Mouse (Mus musculus) midbrain, postnatal 0 days (tissue): ENCODE results near the gene Cacnb1. TPM values are rescaled to one million over a fixed set of nuclear protein-coding genes. Genes with fewer than 3 reads are reported as not detected.

Experiments used
- ATAC-seq: fragments of 200-750 bp; cut with Nextera tagmentation; 2 replicates; pipeline ENCODE4 v1.8.0; 2017; ENCODE audit warnings: moderate number of reproducible peaks, mild to moderate bottlenecking, moderate TSS enrichment, moderate library complexity; ENCODE audit not compliant: low FRiP score
- DNase-seq: peaks from one replicate; pipeline ENCODE4 v3.0.0-alpha.2; 2015; ENCODE audit warnings: low spot score
- H3K27ac ChIP-seq: fragments of 300-500 bp; sonication (generic); 2 replicates; pipeline ENCODE4 v1.5.1; 2014; ENCODE audit warnings: low read depth, mild to moderate bottlenecking, low read length, mixed read lengths
- H3K27me3 ChIP-seq: fragments of 300-500 bp; sonication (generic); 2 replicates; pipeline ENCODE4 v1.6.1; 2014; ENCODE audit warnings: low read length, control low read depth, mixed read lengths; ENCODE audit not compliant: insufficient read depth
- H3K36me3 ChIP-seq: fragments of 300-500 bp; sonication (generic); 2 replicates; pipeline ENCODE4 v1.6.1; 2014; ENCODE audit warnings: low read length, control low read depth, mixed read lengths; ENCODE audit not compliant: insufficient read depth
- H3K4me1 ChIP-seq: fragments of 300-500 bp; sonication (generic); 2 replicates; pipeline ENCODE4 v1.6.1; 2014; ENCODE audit warnings: mild to moderate bottlenecking, control low read depth, antibody characterized with exemption, low read length, mixed read lengths; ENCODE audit not compliant: insufficient read depth
- H3K4me2 ChIP-seq: fragments of 300-500 bp; sonication (generic); 2 replicates; pipeline ENCODE4 v1.6.1; 2014; ENCODE audit warnings: low read depth, mild to moderate bottlenecking, low read length, mixed read lengths; ENCODE audit not compliant: poor library complexity, severe bottlenecking
- H3K4me3 ChIP-seq: fragments of 300-500 bp; sonication (generic); 2 replicates; pipeline ENCODE4 v1.5.1; 2014; ENCODE audit warnings: low read depth, mild to moderate bottlenecking, low read length, moderate library complexity
- H3K9ac ChIP-seq: fragments of 300-500 bp; sonication (generic); replicated peaks from 2 replicates; pipeline ENCODE4 v1.6.1; 2014; ENCODE audit warnings: mild to moderate bottlenecking, low read length, moderate library complexity, mixed read lengths; ENCODE audit not compliant: poor library complexity, severe bottlenecking
- H3K9me3 ChIP-seq: fragments of 300-500 bp; sonication (generic); 2 replicates; pipeline ENCODE4 v1.6.1; 2016; ENCODE audit warnings: low read length, control low read depth
- CTCF ChIP-seq: IDR thresholded peaks from 2 replicates; pipeline ENCODE4 v1.5.1; 2016; ENCODE audit warnings: antibody characterized with exemption, mild to moderate bottlenecking
- WGBS: fragments of 180-500 bp; shearing (Covaris S2); extraction: QIAGEN DNeasy Blood & Tissue Kit; methylation state at CpG from one replicate; pipeline ENCODE4 v1.1.7; 2014; 5-methylcytosine and 5-hydroxymethylcytosine counted together
- polyA plus RNA-seq: library from polyadenylated mRNA; unstranded; fragments of >200 nt; fragmentation: Nextera tagmentation; extraction: Ambion mirVana; gene quantifications from 2 replicates; pipeline ENCODE4 v1.2.1, GENCODE M21; 2015
- total RNA-seq: library from RNA; depleted of rRNA; stranded (reverse); fragments of >200 nt; gene quantifications from 2 replicates; pipeline ENCODE4 v1.2.3, GENCODE M21; 2014

Cacnb1 gene
- total and polyA plus RNA-seq, 2 experiments from 2014 or later, result 63.2 to 96.4 TPM

DNA sequence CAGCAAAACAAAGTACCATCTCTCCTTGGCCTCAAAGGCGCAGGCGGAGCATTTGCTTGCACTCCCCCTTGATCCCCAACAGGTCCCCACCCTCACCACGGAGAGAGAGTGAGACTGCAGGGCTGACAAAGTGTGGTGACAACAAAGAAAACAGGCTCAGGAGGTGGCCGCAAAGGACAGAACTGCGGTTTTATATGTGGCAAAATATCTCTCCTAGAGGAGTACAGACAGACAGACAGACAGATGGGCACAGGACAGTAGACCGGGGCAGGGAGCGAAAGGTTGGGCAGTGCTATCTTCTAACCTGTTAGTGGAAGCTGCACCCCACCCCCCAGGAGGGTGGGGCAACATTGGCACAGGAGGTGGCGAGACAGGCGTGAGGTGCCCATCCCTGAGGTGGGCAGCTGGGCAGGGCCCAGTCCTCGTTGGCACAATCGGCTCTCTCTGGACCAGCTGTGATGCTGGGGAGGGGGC is 21.4 kb downstream of the Cacnb1 start:
- H3K4me3 ChIP-seq, result no peak overlapping the region
- no peaks in the 10 kb centered on the region for H3K4me1 ChIP-seq
- H3K36me3 ChIP-seq, result peaks cover 25% of the 10 kb centered on the region
- no peak for TF ChIP-seq CTCF
- H3K9me3 ChIP-seq, result no peaks in the 10 kb centered on the region
- H3K27ac ChIP-seq, result no peak overlapping the region
- WGBS, result 35% methylated on average over 11 of the region's 11 CpGs
- H3K9ac ChIP-seq, result no peak overlapping the region
- DNase-seq, result no peak
- H3K27me3 ChIP-seq, result no peaks in the 10 kb centered on the region
- no peak for ATAC-seq
- H3K4me2 ChIP-seq, result no peak overlapping the region

DNA sequence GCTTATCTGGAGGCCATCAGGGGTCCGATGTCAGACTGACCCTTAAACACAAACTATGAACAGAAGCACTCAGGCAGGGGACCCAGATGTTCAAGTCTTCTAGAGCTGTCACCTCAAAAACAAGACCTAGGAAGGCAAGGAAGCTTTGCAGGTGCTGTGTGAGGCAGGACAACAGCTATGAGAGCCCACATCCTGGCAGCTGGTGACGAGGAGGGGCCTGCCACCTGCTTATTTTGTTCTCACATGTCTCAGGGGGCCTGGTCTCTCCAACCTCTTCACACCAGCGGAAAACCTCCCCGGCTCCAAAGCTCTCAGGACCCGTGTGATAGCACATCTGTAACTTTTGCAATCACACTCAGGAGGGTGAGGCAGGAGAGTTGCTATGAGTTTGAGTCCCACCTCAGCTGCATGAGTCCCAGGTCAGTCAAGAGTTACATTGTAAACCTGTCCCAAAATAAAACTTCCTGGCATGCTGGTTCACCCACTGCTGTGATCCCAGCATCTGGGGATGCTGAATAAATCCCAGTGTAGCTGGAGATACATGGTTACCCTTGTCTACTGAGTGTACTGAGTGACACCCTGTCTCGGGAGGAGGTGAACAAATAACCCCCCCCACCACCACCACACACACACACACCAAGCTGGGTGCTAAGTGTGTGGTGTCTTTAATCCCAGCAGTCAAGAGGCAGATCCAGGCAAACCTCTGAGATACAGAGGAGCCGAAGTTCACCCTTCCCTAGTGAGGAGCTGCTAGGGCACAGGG is 22.3 kb downstream of the Cacnb1 start:
- H3K9ac ChIP-seq, result no peak overlapping the region
- no peak for DNase-seq
- no peaks in the 10 kb centered on the region for H3K4me1 ChIP-seq
- ATAC-seq, result no peak
- no peak for TF ChIP-seq CTCF
- no peak overlapping the region for H3K4me3 ChIP-seq
- no peak overlapping the region for H3K4me2 ChIP-seq
- peaks cover 25% of the 10 kb centered on the region for H3K36me3 ChIP-seq
- WGBS, result 52% methylated on average over 7 of the region's 7 CpGs
- H3K27ac ChIP-seq, result no peak overlapping the region
- no peaks in the 10 kb centered on the region for H3K9me3 ChIP-seq
- H3K27me3 ChIP-seq, result no peaks in the 10 kb centered on the region

DNA sequence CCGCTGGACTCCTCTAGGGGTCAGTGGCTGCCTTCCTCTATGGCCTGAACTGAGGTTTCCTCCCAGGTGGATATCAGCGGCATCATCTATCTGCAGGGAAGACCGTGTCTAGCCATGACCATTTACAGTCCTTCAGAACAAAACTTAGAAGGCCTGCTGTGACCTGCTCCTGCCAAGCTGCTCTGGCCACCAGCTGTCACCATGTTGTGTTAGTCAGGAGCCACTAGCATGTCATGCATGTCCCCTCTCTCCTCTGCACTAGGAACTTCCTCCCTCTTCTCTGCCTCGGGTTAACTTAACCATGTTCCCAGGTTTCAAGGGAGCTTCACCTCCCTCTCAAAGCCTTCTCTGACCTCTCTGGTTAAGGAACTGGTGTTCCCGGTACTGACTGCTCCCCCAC is 23.1 kb downstream of the Cacnb1 start:
- Histone ChIP-seq H3K4me2 (no peak overlapping the region), H3K4me3 (no peak overlapping the region), H3K9me3 (no peaks in the 10 kb centered on the region), H3K27me3 (no peaks in the 10 kb centered on the region), H3K9ac (no peak overlapping the region), H3K4me1 (no peaks in the 10 kb centered on the region), H3K36me3 (peaks cover 18% of the 10 kb centered on the region), H3K27ac (no peak overlapping the region)
- no peak for DNase-seq
- ATAC-seq, result no peak
- TF ChIP-seq CTCF, result no peak
- WGBS, result 62% methylated on average over 5 of the region's 5 CpGs

DNA sequence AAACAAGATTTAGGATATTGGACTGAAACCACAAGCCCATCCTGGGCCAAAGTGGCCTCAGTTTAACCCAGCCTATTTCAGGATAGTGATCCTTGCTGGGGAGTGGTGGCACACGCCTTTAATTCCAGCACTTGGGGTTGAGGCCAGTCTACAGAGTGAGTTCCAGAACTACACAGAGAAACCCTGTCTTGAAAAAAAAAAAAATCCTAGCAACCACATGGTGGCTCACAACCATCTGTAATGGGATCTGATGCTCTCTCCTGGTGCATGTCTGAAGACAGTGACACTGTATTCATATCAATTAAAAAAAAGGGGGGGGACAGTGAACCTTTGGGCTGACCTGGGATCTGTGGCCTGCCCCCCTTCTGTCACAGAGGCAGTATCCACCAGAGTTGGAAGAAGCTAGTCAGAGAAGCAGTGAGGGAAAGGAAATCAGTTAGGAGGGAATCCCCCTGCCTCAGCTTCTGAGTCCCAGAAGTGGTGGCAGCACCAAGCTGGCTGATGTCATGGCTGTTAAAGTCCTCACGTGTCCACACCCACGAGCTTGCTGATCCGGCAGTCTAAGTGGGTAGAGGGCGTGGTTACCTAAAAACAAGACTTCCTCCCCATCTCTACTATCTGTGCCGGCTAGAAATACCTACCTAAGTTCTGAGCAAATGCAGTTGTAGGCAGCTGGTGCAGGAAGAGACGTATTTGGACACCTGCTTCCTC is 23.8 kb downstream of the Cacnb1 start:
- Histone ChIP-seq H3K4me3 (no peak overlapping the region), H3K27ac (no peak overlapping the region), H3K4me2 (no peak overlapping the region), H3K36me3 (peaks cover 12% of the 10 kb centered on the region; the same call in 1 of the 2 replicates), H3K9me3 (no peaks in the 10 kb centered on the region), H3K9ac (no peak overlapping the region), H3K27me3 (no peaks in the 10 kb centered on the region), H3K4me1 (no peaks in the 10 kb centered on the region)
- 70% methylated on average over 7 of the region's 7 CpGs for WGBS
- DNase-seq (no peak), ATAC-seq (no peak)
- peak; percentile 25; the same call in 1 of the 2 replicates for TF ChIP-seq CTCF

DNA sequence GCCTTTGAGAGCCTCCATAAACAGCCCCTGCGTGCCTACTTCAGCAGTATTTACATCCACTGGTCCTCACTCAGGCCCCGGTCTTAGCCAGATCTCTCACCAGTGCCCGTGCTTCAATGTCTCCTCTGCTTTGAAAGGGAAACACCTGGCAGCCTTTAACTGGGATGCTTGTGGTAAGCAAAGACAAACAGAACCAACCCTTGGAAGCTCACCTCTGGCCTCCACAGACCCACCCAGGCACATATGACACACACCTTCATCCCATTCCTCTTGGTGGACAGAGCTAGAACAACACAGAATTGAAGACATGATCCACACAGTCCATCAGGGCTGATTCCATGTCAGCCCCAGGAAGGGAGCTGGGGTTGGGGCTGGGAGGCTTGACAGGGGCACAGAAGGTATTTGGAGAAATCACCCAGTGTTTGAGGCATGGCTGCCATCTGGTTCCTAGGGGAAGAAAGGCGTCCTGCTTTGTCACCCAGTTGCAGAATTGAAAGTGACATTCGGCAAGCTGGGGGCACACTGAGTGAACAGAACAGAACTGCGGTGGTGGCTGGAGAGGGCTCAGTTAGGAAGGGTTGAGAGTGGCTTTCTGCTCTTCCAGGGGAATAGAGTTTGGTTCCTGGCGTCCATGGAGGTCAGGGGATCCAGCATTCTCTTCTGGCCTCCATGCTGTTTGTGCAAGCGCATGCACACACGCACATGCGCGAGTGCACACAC is 24.6 kb downstream of the Cacnb1 start:
- no peaks in the 10 kb centered on the region for H3K9me3 ChIP-seq
- ATAC-seq (no peak), DNase-seq (no peak)
- H3K36me3 ChIP-seq, result 0 out of 2 replicates have a peak, but pooled peaks cover 5% of the 10 kb centered on the region
- no peaks in the 10 kb centered on the region for H3K27me3 ChIP-seq
- H3K4me1 ChIP-seq, result no peaks in the 10 kb centered on the region
- H3K4me3 ChIP-seq, result no peak overlapping the region
- H3K27ac ChIP-seq, result no peak overlapping the region
- 84% methylated on average over 11 of the region's 11 CpGs for WGBS
- no peak overlapping the region for H3K4me2 ChIP-seq
- TF ChIP-seq CTCF, result no peak
- H3K9ac ChIP-seq, result no peak overlapping the region
